Mouse (Mus musculus): ENCODE data around the gene Tnrc6a.

DNA sequence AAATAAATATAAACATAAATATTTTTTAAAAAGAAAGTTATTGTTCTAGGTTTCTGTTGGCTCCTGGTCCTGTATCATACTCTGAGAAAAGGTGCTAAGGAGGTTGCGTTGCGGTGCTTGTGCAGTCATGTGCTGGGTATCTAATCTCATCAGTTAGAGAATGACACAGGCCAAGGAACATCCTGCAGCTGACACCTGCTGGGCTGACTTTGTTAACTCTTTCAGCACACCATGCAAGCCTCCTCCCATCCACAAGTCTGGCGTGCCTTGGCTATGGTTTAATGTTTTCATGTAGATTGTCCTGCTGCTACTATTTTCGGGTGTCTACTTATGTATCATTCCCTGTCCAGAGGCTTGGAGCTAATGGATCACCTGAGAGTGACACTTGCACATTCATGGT lies 14.3 kb downstream of the Tnrc6a start:
- TF ChIP-seq CTCF (IDR thresholded peaks at IDR 0.05; ENCODE audit: low read depth, low read length) (no peak), GATA1 (IDR thresholded peaks at IDR 0.05; ENCODE audit: borderline replicate concordance, low read length) (no peak)

Measured in G1E (cell line).